Mouse (Mus musculus): ENCODE data around the gene Olfr65. TPM values are rescaled to one million over a fixed set of nuclear protein-coding genes. Genes with fewer than 3 reads are reported as not detected.

Gene Olfr65
- not detected for total RNA-seq (2021)
- long read RNA-seq, experiment 1 = 0 reads
- long read RNA-seq, experiment 2 = 0 reads

DNA sequence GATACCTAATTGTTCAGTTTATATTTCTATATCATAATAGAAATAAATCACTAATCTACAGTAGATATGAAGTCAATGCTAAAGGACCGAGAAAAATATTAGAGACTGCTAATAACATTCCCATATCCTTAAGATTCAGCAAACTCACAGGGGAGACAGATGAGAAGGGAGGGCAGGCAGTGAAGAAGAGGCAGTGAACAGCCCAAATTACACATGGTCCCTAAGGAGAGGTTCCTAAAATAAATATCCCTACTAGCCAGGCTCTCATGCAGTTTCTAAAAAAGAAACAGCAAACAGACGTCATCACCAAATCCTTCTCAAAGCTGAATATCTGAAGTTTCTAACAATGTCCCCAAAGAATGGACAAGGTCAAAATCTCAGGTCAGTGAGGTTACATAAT is at the start of gene Olfr65:
TSS of gene Olfr65 (plus strand) at position 301 of the 400 bp plus-strand sequence.
- no peak for DNase-seq (ENCODE audit: low spot score in 2 of 2)

DNA sequence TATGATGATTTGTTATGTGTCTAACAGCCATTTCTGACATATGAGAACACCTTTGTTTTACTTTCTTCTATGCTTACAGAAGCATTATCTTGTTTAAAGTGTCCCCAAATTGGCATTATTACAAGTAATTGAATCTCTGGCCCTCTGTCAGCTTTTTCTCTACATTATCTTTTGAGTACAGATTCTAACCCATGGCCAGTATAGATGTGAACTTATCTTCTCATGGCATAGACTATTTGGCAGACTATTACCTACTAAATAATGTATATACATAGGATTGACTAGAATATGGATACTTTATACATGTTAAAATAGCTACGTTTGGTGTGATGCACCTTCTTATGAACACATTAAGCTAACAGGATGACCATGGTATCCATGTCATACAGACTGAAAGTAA is 48.6 kb upstream of the Olfr65 start:
- DNase-seq (ENCODE audit: low spot score in 2 of 2) = no peak

DNA sequence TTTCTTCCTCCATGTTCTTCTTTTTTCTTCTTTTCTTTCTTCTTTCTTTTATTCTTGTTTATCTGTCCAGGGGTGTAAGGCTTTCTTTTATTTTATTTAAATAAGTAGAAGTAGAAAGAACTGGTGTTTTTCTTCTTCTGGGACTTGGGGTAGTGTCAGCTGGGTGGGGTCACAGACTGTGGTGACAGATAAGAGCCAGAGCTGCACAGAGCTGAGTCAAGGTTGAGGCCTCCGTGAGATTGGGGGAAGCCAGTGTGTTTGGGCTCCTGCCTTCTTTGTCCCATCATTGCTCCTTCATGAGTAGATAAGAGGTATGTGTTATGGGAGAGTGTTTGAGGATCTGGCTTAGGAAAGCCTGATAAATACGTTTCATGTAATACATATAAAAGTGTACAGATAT is 44.2 kb upstream of the Olfr65 start:
- no peak for DNase-seq (ENCODE audit: low spot score in 2 of 2)

DNA sequence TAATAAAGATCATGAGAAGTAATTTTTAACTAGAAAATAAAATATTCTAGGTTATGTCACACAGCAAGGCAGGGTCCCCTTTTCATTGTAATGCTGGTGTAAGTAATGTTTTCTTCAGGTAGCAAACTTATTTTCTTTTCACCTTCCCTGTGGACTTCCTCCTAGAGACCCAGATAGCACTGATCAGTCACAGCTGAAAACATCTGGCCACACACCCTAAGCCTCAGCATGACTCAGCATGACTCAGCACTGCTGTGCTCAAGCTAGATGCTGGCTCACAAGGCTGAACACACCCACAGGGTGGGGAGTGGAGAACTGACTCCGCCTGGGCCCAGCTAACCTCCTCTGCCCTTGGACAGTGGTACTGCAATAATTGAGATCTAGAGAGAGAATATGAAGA is 42.4 kb upstream of the Olfr65 start:
- DNase-seq (ENCODE audit: low spot score in 2 of 2) = no peak

DNA sequence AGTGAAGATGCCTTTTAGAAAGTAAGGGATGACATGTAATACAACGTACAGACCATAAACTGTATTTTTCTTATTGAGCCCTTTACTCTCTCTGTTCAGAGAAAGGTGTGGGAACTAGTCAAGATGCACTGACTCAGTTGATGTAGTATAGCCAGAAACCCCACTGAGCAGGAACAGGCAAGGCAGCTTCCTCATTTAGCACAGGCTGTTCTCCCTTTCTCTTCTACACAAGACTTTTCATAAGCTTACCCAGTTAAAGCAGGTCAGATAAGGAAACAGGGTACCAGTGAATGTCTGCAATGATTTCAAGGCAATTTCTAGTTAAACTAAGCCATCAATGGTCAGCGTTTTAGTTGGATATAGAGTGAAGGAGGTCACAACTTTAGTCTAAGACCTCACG is 41.8 kb upstream of the Olfr65 start:
- no peak for DNase-seq (ENCODE audit: low spot score in 2 of 2)

DNA sequence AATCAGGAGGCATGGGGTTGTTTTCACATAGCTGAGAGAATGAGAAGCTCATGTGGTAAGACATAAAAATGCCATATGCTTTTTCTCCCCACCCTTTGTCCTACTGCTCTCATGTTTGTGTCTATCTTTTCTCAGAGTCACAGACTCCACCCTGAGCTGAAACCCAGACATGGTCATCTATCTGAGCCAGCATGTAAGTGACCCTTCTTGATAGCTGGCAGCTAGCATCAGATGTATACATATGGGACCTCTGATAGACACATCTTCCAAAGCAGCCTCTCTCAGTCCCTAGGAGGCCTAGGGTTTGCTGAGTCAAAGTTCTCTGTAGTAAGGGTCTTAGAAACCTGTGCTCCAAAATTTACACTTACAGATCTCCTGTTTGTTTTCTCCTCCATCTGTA is 37.6 kb upstream of the Olfr65 start:
- DNase-seq (ENCODE audit: low spot score in 2 of 2) = no peak

DNA sequence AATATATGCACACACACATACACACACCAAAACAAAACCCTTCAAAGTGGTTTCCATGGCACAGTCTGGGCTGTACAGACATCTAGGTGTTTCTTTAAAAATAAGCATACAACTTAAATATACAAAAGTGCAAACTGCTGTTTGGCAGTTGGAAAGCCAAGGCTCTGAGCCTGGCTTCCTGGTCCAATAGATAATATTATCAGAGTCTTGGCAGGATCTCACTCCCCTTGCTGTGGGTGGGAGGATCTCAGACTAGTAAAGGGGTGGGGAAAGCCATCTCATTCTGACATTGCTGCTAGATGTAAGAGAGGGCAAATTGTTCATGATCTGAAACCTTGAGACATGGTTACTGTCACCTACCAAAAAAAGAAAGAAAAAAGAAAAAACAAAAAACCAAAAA is 32.6 kb upstream of the Olfr65 start:
- no peak for DNase-seq (ENCODE audit: low spot score in 2 of 2)

DNA sequence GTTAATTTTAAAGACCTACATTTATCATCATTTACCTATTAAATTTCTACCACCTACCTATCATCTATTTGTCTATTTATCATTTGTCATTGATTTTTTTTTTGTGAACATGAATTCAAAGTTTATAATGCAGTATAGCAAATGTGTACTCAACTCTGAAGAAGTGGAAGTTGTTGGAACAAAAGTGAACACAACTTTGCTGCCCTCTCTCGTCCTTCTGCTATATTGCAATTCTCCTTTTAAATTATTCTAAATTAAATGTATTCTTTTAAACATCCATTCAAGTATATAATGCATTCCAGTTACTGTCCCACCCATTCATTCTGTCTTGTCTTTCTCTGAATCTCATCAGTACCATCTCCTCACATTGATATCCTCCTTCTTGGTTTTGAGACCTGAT is 30.2 kb upstream of the Olfr65 start:
- peak in 1 of 2 experiments; percentile 17 for DNase-seq (ENCODE audit: low spot score in 2 of 2)

DNA sequence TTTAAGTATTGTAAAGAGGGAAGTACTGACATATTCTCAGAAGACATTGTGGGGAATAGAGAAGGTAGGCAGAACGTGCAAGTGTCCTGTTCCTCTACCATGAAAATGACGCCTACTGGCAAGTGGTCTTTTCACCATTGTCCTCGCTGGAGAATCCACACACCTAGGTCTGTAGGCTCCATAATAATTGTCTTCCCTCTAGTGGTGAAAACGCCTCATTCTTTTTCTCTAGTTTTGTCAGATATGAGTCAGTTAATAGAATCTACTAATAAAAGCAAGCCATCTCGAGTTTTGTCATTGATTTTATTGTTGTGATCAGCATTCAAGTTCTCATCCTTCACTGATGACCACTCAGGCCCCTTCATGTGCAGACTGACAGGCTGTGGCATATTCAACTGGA is 28.8 kb upstream of the Olfr65 start:
- no peak for DNase-seq (ENCODE audit: low spot score in 2 of 2)

DNA sequence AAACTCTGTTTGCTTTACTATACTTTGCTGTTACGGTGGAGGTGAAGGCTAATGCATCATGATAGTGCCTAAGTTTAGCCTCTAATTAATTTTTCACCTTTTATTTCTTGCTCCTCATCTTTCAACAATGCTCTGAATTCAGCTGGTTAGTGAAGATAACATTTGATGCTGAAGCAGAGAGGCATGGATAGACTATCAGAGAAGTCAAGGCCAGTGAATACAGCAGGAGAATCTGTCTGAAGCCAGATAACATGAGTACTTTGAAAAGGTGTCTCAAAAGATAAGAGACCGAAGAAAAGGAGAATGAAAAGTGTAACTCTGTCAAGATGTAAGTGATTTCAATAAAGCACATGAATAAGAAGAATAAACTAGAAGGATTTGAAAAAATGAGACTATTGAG is 26.2 kb upstream of the Olfr65 start:
- DNase-seq (ENCODE audit: low spot score in 2 of 2) = no peak

DNA sequence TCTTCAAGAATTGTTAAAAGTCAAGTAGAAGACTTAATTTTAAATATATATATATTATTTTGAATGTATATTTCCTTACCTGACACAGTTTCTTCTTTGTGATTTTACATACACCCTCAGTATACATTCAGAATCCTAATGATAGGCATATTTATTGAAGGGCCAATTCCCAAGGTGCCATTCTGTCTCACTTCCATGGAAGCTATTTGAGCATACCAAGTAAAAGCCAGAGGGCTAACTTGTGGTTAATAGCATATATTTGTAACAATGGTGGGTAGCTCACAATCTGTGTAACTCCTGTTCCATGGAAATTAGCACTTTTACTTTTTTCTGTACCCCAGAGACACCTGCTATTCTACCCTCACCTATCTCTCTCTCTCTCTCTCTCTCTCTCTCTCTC is 17.1 kb upstream of the Olfr65 start, which contains the start of gene Olfr66:
TSS of gene Olfr66 (minus strand) at position 101 of the 400 bp plus-strand sequence.
- DNase-seq (ENCODE audit: low spot score in 2 of 2) = no peak

DNA sequence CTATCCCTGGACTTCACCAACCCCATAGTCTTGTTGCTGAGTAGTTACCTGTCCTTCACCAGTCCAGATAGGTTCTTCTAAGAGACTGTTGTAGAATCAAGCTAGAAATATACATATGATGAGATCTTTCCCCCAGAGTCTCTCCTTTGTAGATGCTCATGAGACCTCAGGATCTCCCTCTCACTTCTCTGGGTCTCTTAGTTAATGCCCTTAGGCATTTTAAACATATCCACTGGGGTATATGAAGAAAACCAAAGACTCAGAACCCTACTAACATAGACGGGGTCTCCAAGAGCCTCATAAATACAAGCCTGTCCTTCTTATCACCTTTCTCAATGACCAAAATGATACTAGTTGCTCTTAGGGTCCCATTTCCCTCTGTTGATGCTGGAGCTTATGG is 8.9 kb upstream of the Olfr65 start, which contains the start of gene Olfr64:
TSS of gene Olfr64 (minus strand) at position 101 of the 400 bp plus-strand sequence.
- DNase-seq (ENCODE audit: low spot score in 2 of 2) = no peak

DNA sequence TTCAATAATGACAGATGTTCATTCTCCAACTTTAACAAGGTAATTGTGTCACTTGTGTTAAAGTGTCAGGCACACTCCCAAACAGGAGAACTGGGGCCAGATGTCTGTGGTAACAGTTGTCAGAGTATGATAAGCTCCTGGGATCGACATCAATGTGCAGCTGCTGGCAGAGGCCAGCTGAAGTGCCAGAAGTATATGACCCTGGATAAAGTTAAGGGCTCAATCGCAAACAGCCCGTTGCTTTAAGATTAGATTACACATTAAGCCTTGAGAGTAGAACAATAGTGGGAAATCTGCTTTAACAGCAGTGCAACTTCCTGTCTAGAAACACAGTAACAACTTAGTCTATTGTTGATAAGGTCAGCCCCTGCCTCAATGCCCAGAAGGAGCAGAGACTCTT is 6.8 kb downstream of the Olfr65 start:
- DNase-seq (ENCODE audit: low spot score in 2 of 2) = no peak

DNA sequence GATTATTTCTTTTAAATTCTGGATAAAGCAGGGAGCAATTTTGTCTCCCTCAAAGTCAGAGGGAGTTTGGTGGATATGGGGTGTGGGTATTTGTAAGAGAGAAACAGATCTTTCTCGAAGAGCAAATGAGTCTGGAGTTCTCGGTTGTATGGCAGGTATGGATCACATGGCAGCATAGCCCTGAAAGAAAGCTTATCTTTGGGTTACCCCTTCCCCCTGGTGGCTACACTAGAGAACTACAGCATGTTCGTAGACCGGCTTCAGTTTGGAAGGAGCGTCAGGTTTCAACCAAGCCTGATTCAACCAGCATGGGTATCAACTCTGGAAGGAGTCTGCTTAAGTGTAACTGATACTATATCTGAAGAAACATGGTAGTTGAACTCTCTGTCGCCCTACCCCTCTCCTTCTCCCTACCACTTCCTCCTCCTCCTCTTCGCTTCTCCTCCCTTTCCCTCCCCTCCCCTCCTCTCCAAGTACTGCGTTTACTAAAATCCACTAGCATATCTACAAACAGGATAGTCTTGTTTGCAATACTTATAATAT is 9.8 kb downstream of the Olfr65 start:
- no peak for DNase-seq (ENCODE audit: low spot score in 2 of 2)

DNA sequence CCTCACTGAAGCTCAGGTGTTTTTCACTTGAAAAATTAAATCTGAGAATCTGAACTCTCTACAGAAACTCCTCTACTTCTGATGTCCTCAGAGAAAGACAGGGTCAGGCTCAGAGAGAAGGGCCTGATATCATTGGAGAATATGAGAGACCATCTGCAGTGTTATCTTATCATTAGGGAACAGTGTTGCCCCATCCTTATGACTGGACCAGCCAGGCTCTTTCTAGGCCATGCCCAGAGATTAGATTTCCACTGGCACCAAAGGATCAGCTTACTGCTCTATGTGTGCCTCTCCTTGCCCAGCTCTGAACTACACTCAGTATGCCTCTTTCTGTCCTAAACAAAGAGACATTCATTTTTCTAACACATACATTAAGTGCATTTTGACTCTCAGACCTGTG is 12.1 kb downstream of the Olfr65 start:
- no peak for DNase-seq (ENCODE audit: low spot score in 2 of 2)

DNA sequence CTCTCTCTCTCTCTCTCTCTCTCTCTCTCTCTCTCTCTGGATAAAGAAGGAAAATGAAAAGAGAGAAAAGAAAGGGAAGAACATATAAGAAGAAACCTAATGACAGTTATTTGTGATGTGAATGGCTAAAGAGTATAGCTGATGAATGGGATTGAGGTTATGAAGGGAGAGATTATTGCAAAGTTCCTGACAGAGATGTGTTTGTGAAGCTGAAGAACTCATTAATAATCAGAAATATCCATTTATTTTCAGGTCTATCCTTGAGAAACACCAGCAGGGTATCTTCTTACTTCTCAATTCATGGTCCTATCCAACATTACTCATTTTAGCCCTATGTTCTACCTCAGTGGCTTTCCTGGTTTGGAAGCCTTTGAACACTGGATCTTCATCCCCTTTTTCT is 25.2 kb downstream of the Olfr65 start, which contains the start of gene Olfr631:
TSS of gene Olfr631 (plus strand) at position 301 of the 400 bp plus-strand sequence.
- DNase-seq (ENCODE audit: low spot score in 2 of 2) = no peak

DNA sequence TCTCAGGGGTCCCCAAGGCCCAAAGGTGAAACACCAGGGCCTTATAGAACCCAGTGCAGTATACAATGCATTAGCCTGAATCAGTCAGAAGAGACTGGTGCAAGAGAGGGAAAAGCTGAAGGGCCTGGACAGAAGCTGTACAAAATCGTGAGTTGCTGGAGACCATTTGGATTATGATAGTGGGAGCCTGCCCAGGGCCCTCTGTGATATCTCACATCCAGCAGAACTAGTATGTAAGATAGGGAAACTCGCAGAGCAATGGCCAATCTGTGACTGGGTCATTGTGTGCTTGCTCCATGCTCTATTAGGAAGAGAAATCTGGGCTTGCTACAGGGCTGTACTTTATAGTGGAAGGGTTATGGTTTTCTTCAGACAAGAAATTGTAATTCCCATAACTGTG is 31.0 kb downstream of the Olfr65 start, which contains the start of gene Olfr632:
TSS of gene Olfr632 (plus strand) at position 84 of the 400 bp plus-strand sequence.
- no peak for DNase-seq (ENCODE audit: low spot score in 2 of 2)

DNA sequence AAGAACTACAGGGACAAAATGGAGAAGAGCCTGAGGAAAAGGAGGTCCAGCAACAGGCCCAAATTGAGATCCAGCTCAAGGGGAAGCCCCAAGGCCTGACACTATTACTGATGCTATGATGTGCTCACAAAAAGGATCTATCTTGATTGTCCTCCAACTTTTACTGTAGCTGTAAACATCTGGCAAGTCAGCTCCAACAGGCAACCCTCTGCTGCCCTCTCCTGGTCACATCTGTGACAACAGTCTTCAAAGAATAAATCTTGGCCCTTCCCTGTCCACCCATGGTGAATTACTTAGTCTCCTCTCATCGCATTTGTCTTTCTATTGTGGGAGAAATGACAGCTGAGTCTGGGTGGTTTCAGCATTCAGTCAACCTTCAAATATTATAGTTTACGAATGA is 39.4 kb downstream of the Olfr65 start:
- DNase-seq (ENCODE audit: low spot score in 2 of 2) = peak; percentile 3 to 19

DNA sequence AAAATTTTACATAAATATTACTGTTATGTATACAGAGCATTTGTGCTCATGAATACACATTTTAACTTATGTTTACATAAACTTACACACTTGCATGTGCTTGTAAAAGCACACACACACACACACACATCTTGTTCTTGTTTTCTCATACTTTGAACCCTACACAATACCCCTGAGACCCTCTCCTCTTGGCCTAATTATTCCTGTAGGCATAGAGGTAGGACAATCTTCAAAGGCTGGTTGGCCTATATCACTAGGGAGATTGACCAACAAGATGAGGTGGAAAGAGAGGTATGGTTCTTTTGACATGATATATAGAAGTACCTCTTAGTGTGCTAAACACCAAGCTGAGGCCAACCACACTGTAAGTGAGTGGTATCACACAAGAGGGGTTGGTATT is 40.9 kb downstream of the Olfr65 start, which contains the start of gene Olfr633:
TSS of gene Olfr633 (plus strand) at position 301 of the 400 bp plus-strand sequence.
- no peak for DNase-seq (ENCODE audit: low spot score in 2 of 2)

Measured in left cerebral cortex, adult 18-20 months (tissue).